10 mouse cellular contexts compared by ENCODE assay signal in the genomic region with DNA sequence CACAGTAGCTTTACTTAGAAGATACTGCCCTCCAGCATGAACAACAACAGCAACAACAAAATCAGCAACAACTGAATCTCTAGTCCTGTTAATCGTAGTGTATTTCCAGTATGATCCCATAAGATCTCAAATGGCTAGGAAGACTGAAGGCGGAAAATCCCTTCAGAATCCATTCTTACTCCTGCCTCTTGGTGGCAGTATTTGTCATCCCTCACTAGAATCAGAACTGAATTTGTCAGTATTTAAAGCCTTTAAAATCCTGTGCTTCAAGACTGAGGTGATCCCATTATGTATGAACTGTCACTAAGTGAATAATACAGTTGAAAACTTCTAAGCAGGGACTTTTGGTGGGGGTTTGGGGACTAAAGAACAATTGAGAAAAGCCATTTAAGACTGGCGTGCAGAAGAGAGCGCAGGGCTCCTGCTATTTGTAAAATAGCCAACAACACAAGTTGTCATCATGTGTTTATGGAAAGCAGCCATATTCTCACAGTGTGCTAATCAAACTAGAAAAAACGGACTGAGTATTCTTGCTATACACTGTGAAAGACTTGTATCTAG.
DNase-seq lines count a peak whose midpoint lies in the region; ATAC-seq and TF ChIP-seq lines count a peak whose summit lies in the region.
"Had no signal": no experiment of that assay in that cellular context is flagged by ENCODE, and none has a peak within 500 bp of the region (broad histone marks: within the 10 kb centered on the region; RNA-seq: fewer than 3 reads in every experiment).

No protein-coding gene starts in this region.

- peak; percentile 69 for TF ChIP-seq CTCF in left cerebral cortex, adult 2 months (IDR thresholded peaks at IDR 0.05)

- no peak overlapping the region for H3K27ac ChIP-seq in forebrain, embryonic 16.5 days (ENCODE audit: low read length)
- H3K27ac ChIP-seq in forebrain, embryonic 10.5 days = no peak overlapping the region
- H3K27ac ChIP-seq in left cerebral cortex, adult 2 months = no peak overlapping the region
- H3K27ac ChIP-seq: heart, embryonic 10.5 days; midbrain, embryonic 10.5 days had no signal

- 0 out of 2 replicates have a peak, but pooled peaks have one; percentile 43 for ATAC-seq in forebrain, embryonic 16.5 days

- WGBS in forebrain, embryonic 16.5 days = 69% methylated on average over 5 of the region's 5 CpGs
- WGBS in forebrain, embryonic 10.5 days = 77% methylated on average over 5 of the region's 5 CpGs

- H3K4me3 ChIP-seq in forebrain, embryonic 16.5 days (replicated peaks; ENCODE audit: low read length) = no peak overlapping the region
- no peak overlapping the region for H3K4me3 ChIP-seq in forebrain, embryonic 10.5 days
- no peak overlapping the region for H3K4me3 ChIP-seq in left cerebral cortex, adult 2 months
- H3K4me3 ChIP-seq: heart, embryonic 10.5 days; midbrain, embryonic 10.5 days had no signal

- H3K4me1 ChIP-seq in forebrain, embryonic 16.5 days (replicated peaks; ENCODE audit: control insufficient read depth, insufficient read depth, low read length) = no peaks in the 10 kb centered on the region
- H3K4me1 ChIP-seq in forebrain, embryonic 10.5 days = no peaks in the 10 kb centered on the region
- H3K4me1 ChIP-seq: heart, embryonic 10.5 days; midbrain, embryonic 10.5 days had no signal

- H3K9me3 ChIP-seq in forebrain, embryonic 16.5 days (ENCODE audit: control insufficient read depth, low read length) = no peaks in the 10 kb centered on the region
- H3K9me3 ChIP-seq in forebrain, embryonic 10.5 days = no peaks in the 10 kb centered on the region
- H3K9me3 ChIP-seq: heart, embryonic 10.5 days; midbrain, embryonic 10.5 days had no signal

- no peaks in the 10 kb centered on the region for H3K27me3 ChIP-seq in forebrain, embryonic 16.5 days (replicated peaks; ENCODE audit: control insufficient read depth, insufficient read depth, low read length)
- H3K27me3 ChIP-seq in forebrain, embryonic 10.5 days (ENCODE audit: poor library complexity, severe bottlenecking) = no peaks in the 10 kb centered on the region

- intact Hi-C loops in left cerebral cortex, adult 2 months (cut with DNase I) = loop anchor here (2.0 to 10.0 kb wide), 3 partner anchors 328 to 1012 kb away; a partner anchor contains a TSS
- intact Hi-C loops in left cerebral cortex, postnatal 10 days (cut with DNase I) = no loop called here
- intact Hi-C loops in gastrocnemius, postnatal 14 days (cut with DNase I; ENCODE audit: low total_unique reads) = loop anchor here (5.0 to 10.0 kb wide), 2 partner anchors 332 to 405 kb away; a partner anchor contains a TSS

- H3K4me2 ChIP-seq in forebrain, embryonic 16.5 days (ENCODE audit: low read length) = no peak overlapping the region

- no peak for DNase-seq in forebrain, embryonic 10.5 days (ENCODE audit: extremely low spot score, low spot score)
- no peak for DNase-seq in left cerebral cortex, adult 2 months (ENCODE audit: extremely low spot score in 1 of 2, low spot score in 2 of 2)
- DNase-seq in left cerebral cortex, postnatal 10 days (ENCODE audit: extremely low spot score in 1 of 2, low spot score in 2 of 2) = no peak
- DNase-seq in MN1 (ENCODE audit: low spot score) = peak; percentile 14
- peak; percentile 6 for DNase-seq in lung, postnatal 25 days (ENCODE audit: low spot score)
- no peak for DNase-seq in c-Kit-positive CD71-positive TER-119-positive erythroid progenitor cells, embryonic 14.5 days (ENCODE audit: low spot score)
- DNase-seq in gastrocnemius, postnatal 14 days = no peak

- no peaks in the 10 kb centered on the region for H3K36me3 ChIP-seq in forebrain, embryonic 16.5 days (ENCODE audit: control insufficient read depth, insufficient read depth)
- H3K36me3 ChIP-seq in forebrain, embryonic 10.5 days (replicated peaks) = 0 out of 2 replicates have a peak, but pooled peaks cover 2% of the 10 kb centered on the region
- H3K36me3 ChIP-seq: heart, embryonic 10.5 days had no signal

- no peak overlapping the region for H3K9ac ChIP-seq in forebrain, embryonic 16.5 days (replicated peaks; ENCODE audit: low read depth, low read length)

Comparison
In these comparisons a context has a peak if more than half of its experiments do, and no peak if none do; other contexts are left out.
1. DNase-seq: peak in MN1 (single experiment) and lung, postnatal 25 days (single experiment); none in forebrain, embryonic 10.5 days (single experiment), left cerebral cortex, adult 2 months (0 of 2), left cerebral cortex, postnatal 10 days (0 of 2), c-Kit-positive CD71-positive TER-119-positive erythroid progenitor cells, embryonic 14.5 days (single experiment) and gastrocnemius, postnatal 14 days (single experiment).